Mouse (Mus musculus): ENCODE results near the gene Gm49393. TPM values are rescaled to one million over a fixed set of nuclear protein-coding genes. Genes with fewer than 3 reads are reported as not detected.

The Gm49393 gene
- 4.1 TPM for polyA plus RNA-seq (2015; fragmentation: Illumina TruSeq; extraction: RNeasy Lipid Tissue Mini Kit (QIAGEN cat#74804); ENCODE audit: insufficient read depth, low replicate concordance)

DNA sequence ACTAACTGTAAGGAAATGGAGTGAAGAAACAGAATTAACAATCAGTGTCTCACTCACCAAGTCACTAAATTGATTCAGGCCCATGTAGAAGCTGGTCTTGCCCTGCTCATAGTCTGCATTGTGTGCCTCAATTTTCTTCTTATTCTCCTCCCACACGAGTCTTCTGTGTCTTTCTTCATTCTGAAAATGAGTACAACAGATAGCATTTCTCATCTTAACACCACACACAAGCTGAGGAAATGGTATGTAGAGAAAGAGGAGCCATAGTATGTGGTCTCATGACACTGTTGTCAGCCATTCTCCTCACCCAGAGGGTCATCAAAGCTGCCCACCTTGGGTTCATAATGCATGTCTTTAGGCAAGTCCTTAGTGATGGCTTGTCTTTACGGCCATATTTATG, at the start of gene Gm49393:
Gene Gm49393, minus strand, starts transcription at position 101 of the 400 bp plus-strand sequence.

DNA sequence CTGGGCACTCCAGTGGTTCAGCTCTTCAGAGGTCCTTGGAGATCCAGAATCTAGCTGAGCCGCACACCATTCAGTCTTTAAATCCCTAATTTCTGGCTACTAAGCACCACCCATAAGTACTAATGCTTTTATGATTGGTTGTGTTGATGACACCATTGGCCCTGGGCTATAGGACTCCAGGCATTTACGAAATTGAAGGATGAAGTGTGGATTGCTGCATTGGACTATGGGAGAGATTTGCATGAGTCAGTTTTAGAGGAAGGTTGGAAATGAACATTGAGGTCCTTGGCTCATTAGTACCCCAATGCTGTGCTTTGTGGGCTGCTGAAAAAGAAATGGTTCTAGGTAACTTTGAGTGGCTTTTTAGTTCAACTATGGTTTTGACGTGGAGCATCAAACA, 6.5 kb upstream of the Gm49393 start, which contains the start of gene Tpbpa:
Gene Tpbpa, minus strand, starts transcription at position 101 of the 400 bp plus-strand sequence.

DNA sequence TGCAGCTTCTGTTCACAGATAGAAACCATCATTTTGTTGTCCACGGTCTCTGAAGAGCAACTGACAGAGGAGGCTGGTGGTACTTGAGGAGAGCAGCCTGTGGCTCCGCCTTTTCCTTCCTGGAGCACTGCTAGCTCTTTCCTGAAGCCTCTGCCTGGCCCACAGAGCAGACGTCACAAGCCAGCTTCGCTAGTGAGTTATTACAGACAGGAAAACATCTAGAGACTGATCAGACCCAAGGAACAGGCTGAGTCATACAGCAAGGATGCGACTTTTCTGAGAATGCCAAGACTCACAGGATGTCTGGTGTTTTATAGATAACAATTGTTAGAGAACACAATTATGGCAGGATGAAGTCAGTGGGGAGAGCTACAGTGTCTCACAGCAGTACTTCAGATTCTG, 1.1 kb upstream of the Gm49393 start, which contains the start of the genes Gm49391 and Ctla2a:
Gene Gm49391, minus strand, starts transcription at position 72 of the 402 bp plus-strand sequence.
Gene Ctla2a, minus strand, starts transcription at position 126 of the 402 bp plus-strand sequence.

DNA sequence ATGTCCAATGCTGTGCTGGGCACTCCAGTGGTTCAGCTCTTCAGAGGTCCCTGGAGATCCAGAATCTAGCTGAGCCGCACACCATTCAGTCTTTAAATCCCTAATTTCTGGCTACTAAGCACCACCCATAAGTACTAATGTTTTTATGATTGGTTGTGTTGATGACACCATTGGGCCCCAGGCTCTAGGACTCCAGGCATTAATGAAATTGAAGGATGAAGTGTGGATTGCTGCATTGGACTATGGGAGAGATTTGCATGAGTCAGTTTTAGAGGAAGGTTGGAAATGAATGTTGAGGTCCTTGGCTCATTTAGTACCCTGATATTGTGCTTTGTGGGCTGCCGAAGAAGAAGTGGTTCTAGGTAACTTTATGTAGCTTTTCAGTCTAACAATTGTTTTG, 30.6 kb downstream of the Gm49393 start, which contains the start of gene Tpbpb:
Gene Tpbpb, minus strand, starts transcription at position 101 of the 400 bp plus-strand sequence.

DNA sequence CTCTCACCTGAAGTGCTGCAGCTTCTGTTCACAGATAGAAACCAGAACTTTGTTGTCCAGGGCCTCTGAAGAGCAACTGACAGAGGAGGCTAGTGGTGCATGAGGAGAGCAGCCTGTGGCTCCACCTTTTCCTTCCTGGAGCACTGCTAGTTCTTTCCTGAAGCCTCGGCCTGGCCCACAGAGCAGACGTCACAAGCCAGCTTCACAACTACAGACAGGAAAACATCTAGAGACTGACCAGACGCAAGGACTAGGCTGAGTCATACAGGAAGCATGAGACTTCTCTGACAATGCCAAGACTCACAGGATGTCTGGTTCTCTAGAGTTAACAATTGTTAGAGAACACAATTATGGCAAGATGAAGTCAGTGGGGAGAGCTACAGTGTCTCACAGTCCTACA, 38.1 kb downstream of the Gm49393 start, which contains the start of gene Ctla2b:
Gene Ctla2b, minus strand, starts transcription at position 120 of the 400 bp plus-strand sequence.

DNA sequence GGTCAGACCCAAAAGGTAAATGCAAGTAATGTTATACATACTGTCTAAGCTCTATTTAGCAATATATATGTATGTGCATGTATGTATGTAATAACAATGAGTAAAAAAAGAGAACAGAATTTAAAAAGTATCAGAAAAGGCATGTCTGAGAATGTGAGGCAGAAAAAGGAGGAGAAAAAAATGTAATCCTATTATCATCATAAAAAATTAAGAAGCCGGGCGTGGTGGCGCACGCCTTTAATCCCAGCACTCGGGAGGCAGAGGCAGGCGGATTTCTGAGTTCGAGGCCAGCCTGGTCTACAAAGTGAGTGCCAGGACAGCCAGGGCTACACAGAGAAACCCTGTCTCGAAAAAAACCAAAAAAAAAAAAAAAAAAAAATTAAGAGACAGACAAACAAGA, 38.6 kb downstream of the Gm49393 start, which contains the start of gene Gm49392:
Gene Gm49392, minus strand, starts transcription at position 101 of the 400 bp plus-strand sequence.

DNA sequence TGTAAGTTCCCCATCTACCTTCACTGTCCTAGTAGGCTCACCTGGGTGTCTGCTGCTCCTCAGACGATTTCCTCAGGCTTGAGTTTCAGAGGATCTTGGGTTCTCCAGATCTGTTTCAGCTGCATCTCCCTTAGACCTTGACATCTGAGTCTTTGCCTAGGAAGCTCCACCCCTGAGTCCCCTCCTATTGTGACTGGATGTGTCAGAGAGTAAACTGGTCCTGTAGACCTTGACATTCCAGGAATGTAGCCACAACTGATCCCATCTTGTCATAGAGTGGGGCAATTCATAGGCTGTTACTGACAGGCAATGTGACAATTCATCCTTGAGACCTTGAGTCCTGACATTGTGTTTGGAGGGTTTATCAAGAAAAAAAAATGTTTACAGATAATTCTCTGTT, 71.1 kb downstream of the Gm49393 start, which contains the start of gene 4930486L24Rik:
Gene 4930486L24Rik, minus strand, starts transcription at position 195 of the 400 bp plus-strand sequence.

Other genes with a start within 250 kb of the Gm49393 start
- not detected for gene BC051665, start 149.2 kb downstream of the Gm49393 start, polyA plus RNA-seq (2015; fragmentation: Illumina TruSeq; extraction: RNeasy Lipid Tissue Mini Kit (QIAGEN cat#74804); ENCODE audit: insufficient read depth, low replicate concordance)
- not detected for gene Ctsll3, start 132.7 kb downstream of the Gm49393 start, polyA plus RNA-seq (2015; fragmentation: Illumina TruSeq; extraction: RNeasy Lipid Tissue Mini Kit (QIAGEN cat#74804); ENCODE audit: insufficient read depth, low replicate concordance)
- 9.9 TPM for gene 4930486L24Rik, start 71.1 kb downstream of the Gm49393 start, polyA plus RNA-seq (2015; fragmentation: Illumina TruSeq; extraction: RNeasy Lipid Tissue Mini Kit (QIAGEN cat#74804); ENCODE audit: insufficient read depth, low replicate concordance)
- not detected for gene Gm49392, start 38.7 kb downstream of the Gm49393 start, polyA plus RNA-seq (2015; fragmentation: Illumina TruSeq; extraction: RNeasy Lipid Tissue Mini Kit (QIAGEN cat#74804); ENCODE audit: insufficient read depth, low replicate concordance)
- 24.1 TPM for gene Ctla2b, start 38.1 kb downstream of the Gm49393 start, polyA plus RNA-seq (2015; fragmentation: Illumina TruSeq; extraction: RNeasy Lipid Tissue Mini Kit (QIAGEN cat#74804); ENCODE audit: insufficient read depth, low replicate concordance)
- gene Tpbpb, start 30.7 kb downstream of the Gm49393 start, polyA plus RNA-seq (2015; fragmentation: Illumina TruSeq; extraction: RNeasy Lipid Tissue Mini Kit (QIAGEN cat#74804); ENCODE audit: insufficient read depth, low replicate concordance), result not detected
- gene Gm49391, start 981 bp upstream of the Gm49393 start, polyA plus RNA-seq (2015; fragmentation: Illumina TruSeq; extraction: RNeasy Lipid Tissue Mini Kit (QIAGEN cat#74804); ENCODE audit: insufficient read depth, low replicate concordance), result 23.0 TPM
- gene Ctla2a, start 1.0 kb upstream of the Gm49393 start, polyA plus RNA-seq (2015; fragmentation: Illumina TruSeq; extraction: RNeasy Lipid Tissue Mini Kit (QIAGEN cat#74804); ENCODE audit: insufficient read depth, low replicate concordance), result 181 TPM
- not detected for gene Tpbpa, start 6.4 kb upstream of the Gm49393 start, polyA plus RNA-seq (2015; fragmentation: Illumina TruSeq; extraction: RNeasy Lipid Tissue Mini Kit (QIAGEN cat#74804); ENCODE audit: insufficient read depth, low replicate concordance)
- gene Ctsj, start 70.4 kb upstream of the Gm49393 start, polyA plus RNA-seq (2015; fragmentation: Illumina TruSeq; extraction: RNeasy Lipid Tissue Mini Kit (QIAGEN cat#74804); ENCODE audit: insufficient read depth, low replicate concordance), result not detected
- gene Ctsq, start 105.0 kb upstream of the Gm49393 start, polyA plus RNA-seq (2015; fragmentation: Illumina TruSeq; extraction: RNeasy Lipid Tissue Mini Kit (QIAGEN cat#74804); ENCODE audit: insufficient read depth, low replicate concordance), result not detected
- gene Ctsr, start 228.7 kb upstream of the Gm49393 start, polyA plus RNA-seq (2015; fragmentation: Illumina TruSeq; extraction: RNeasy Lipid Tissue Mini Kit (QIAGEN cat#74804); ENCODE audit: insufficient read depth, low replicate concordance), result not detected

Measured in spleen, adult 10 weeks (tissue).